Mouse (Mus musculus): ENCODE measurements at regions not wholly inside any gene's neighbourhood (a gene's known extent, or its start where the extent isn't known, plus 50 kb on each side); places are given as distances from the start of the nearest gene placed in this dataset.

DNA sequence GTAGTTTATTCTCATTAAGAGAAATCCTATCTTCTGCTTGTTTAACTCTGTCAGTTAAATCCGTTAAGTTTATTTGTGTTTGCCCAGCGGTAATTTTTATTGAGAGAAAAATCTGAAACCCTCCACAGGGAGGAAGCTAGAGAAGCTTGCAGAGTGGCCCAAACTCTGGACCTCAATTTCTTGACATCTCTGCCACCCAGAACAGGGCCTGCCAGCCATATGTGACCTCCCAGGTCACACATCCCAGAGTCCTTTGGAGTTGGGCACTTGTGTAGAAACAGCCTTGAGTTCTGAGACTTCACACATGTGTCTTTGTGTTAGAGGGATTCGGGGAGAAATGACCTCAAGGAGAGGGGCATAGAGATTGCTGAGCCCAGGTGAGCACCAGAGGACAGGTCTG is 109.0 kb upstream of the Zfp618 start:
- Histone ChIP-seq H3K27me3 (ENCODE audit: control insufficient read depth, insufficient read depth, low read length) (no peaks in the 10 kb centered on the region), H3K4me3 (ENCODE audit: control insufficient read depth, low read depth, low read length) (no peak overlapping the region), H3K4me1 (ENCODE audit: control insufficient read depth, insufficient read depth, low read length) (no peaks in the 10 kb centered on the region), H3K36me3 (ENCODE audit: control insufficient read depth, insufficient read depth, low read length) (no peaks in the 10 kb centered on the region), H3K27ac (ENCODE audit: control insufficient read depth, insufficient read depth, low read depth, low read length) (no peak overlapping the region)
- TF ChIP-seq CTCF (IDR thresholded peaks at IDR 0.05; ENCODE audit: control insufficient read depth, insufficient read depth, insufficient replicate concordance, low read depth, low read length) (no peak), POLR2A (IDR thresholded peaks at IDR 0.05; ENCODE audit: control insufficient read depth, low read depth, low read length) (no peak)

DNA sequence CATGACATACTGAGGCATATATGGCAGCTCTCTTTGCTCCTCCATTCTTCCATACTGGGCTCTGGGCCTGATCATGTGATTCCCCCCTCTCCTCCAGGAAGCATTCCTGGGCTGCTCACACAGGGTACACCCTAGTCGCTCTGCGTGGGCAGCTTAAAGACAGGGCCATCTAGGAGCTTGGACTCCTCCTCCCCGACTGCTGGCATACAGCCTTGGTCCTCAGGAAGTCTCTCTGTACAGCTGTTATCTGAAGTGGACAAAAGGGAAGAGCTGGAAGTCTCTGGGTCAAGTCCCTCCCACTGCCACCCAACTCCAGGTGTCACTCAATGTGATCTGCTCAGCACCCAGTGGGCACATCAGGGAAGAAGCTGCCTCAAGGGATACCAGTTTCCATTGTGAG is 102.6 kb upstream of the Zfp618 start:
- Histone ChIP-seq H3K27ac (ENCODE audit: control insufficient read depth, insufficient read depth, low read depth, low read length) (no peak overlapping the region), H3K4me1 (ENCODE audit: control insufficient read depth, insufficient read depth, low read length) (no peaks in the 10 kb centered on the region), H3K36me3 (ENCODE audit: control insufficient read depth, insufficient read depth, low read length) (no peaks in the 10 kb centered on the region), H3K4me3 (ENCODE audit: control insufficient read depth, low read depth, low read length) (no peak overlapping the region), H3K27me3 (ENCODE audit: control insufficient read depth, insufficient read depth, low read length) (no peaks in the 10 kb centered on the region)
- no peak for TF ChIP-seq POLR2A (IDR thresholded peaks at IDR 0.05; ENCODE audit: control insufficient read depth, low read depth, low read length)
- TF ChIP-seq CTCF (IDR thresholded peaks at IDR 0.05; ENCODE audit: control insufficient read depth, insufficient read depth, insufficient replicate concordance, low read depth, low read length), result no peak

DNA sequence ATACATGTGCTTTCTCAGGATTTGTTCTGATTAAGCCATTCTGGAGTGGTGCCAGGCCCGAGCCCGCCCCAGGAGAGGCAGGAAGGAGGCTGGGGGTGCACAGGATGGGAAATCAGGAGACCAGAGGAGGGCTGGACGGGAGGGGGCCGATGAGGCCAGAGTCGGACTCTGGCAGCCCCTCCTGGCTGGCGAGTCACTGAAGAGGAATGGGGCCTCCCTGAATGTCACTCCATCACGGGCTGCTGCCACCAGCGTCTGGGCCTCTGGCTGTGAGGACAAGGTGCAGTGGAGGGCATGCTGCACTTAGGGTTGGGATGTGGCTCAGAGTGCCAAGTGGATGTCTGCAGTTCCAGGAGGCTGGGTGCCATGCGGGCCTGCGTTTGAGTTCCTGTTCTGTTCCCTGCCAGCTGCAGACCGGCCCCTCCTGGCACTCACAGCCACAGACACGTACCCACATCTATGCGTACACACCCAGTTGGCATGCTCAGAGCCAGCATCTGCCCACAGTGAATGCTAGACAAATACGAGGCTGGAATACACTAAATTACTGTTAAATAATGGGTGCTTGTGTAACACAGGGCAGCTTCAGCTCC is 94.9 kb upstream of the Zfp618 start:
- no peaks in the 10 kb centered on the region for H3K36me3 ChIP-seq (ENCODE audit: control insufficient read depth, insufficient read depth, low read length)
- no peaks in the 10 kb centered on the region for H3K27me3 ChIP-seq (ENCODE audit: control insufficient read depth, insufficient read depth, low read length)
- H3K4me1 ChIP-seq (ENCODE audit: control insufficient read depth, insufficient read depth, low read length), result no peaks in the 10 kb centered on the region
- H3K4me3 ChIP-seq (ENCODE audit: control insufficient read depth, low read depth, low read length), result no peak overlapping the region
- TF ChIP-seq CTCF (IDR thresholded peaks at IDR 0.05; ENCODE audit: control insufficient read depth, insufficient read depth, insufficient replicate concordance, low read depth, low read length) (no peak), POLR2A (IDR thresholded peaks at IDR 0.05; ENCODE audit: control insufficient read depth, low read depth, low read length) (no peak)
- no peak overlapping the region for H3K27ac ChIP-seq (ENCODE audit: control insufficient read depth, insufficient read depth, low read depth, low read length)

- no peaks in the 10 kb centered on the region for H3K27me3 ChIP-seq (ENCODE audit: control insufficient read depth, insufficient read depth, low read length)
- no peak overlapping the region for H3K27ac ChIP-seq (ENCODE audit: control insufficient read depth, insufficient read depth, low read depth, low read length)
- no peaks in the 10 kb centered on the region for H3K4me1 ChIP-seq (ENCODE audit: control insufficient read depth, insufficient read depth, low read length)
- H3K36me3 ChIP-seq (ENCODE audit: control insufficient read depth, insufficient read depth, low read length), result no peaks in the 10 kb centered on the region
- no peak for TF ChIP-seq POLR2A (IDR thresholded peaks at IDR 0.05; ENCODE audit: control insufficient read depth, low read depth, low read length)
- TF ChIP-seq CTCF (IDR thresholded peaks at IDR 0.05; ENCODE audit: control insufficient read depth, insufficient read depth, insufficient replicate concordance, low read depth, low read length), result no peak
- H3K4me3 ChIP-seq (ENCODE audit: control insufficient read depth, low read depth, low read length), result no peak overlapping the region
These were observed 92.8 kb upstream of the Zfp618 start for GRCm38 (mm10) chr4:62872562-62872961.

DNA sequence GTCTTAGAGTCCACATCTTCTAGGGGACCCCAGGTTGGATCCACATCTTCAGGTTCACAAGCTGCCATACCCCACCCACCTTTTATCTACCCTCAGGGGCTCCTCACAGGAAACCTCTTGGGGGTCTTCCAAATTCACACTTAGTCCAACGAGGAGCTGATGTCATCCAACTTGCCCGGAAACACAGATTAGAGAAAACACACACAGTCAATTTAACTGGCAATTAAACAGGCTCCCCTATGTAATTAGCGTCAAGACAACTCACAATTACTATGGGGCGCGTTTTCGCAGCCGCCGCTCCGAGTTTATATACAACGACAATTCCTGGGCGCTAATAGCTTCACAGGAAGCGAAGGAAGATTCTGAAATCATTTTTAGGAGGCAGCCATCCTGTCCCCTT is 91.4 kb upstream of the Zfp618 start:
- H3K27me3 ChIP-seq (ENCODE audit: control insufficient read depth, insufficient read depth, low read length), result no peaks in the 10 kb centered on the region
- H3K4me3 ChIP-seq (ENCODE audit: control insufficient read depth, low read depth, low read length), result no peak overlapping the region
- H3K27ac ChIP-seq (ENCODE audit: control insufficient read depth, insufficient read depth, low read depth, low read length), result no peak overlapping the region
- H3K36me3 ChIP-seq (ENCODE audit: control insufficient read depth, insufficient read depth, low read length), result no peaks in the 10 kb centered on the region
- H3K4me1 ChIP-seq (ENCODE audit: control insufficient read depth, insufficient read depth, low read length), result no peaks in the 10 kb centered on the region
- TF ChIP-seq CTCF (IDR thresholded peaks at IDR 0.05; ENCODE audit: control insufficient read depth, insufficient read depth, insufficient replicate concordance, low read depth, low read length) (no peak), POLR2A (IDR thresholded peaks at IDR 0.05; ENCODE audit: control insufficient read depth, low read depth, low read length) (no peak)

DNA sequence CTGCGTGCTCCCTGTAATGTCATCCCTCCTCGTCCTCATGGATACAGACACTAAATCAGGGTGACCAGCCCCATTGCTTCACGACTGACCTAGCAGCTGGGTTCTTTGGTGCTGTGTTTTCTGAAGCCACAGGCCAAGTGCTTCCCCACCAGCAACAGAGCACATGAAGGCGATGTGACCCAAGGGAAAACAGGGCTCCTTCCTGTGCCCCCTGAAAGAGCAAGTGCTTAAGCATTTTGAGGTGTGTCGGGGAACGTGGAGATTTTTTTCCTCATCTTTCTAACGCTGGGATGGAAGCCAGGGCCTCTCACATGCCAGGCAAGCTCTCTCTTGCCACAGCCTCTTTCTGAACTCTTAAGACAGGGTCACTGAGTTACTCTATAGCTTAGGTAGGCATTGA is 87.3 kb upstream of the Zfp618 start:
- no peaks in the 10 kb centered on the region for H3K4me1 ChIP-seq (ENCODE audit: control insufficient read depth, insufficient read depth, low read length)
- H3K36me3 ChIP-seq (ENCODE audit: control insufficient read depth, insufficient read depth, low read length), result no peaks in the 10 kb centered on the region
- TF ChIP-seq CTCF (IDR thresholded peaks at IDR 0.05; ENCODE audit: control insufficient read depth, insufficient read depth, insufficient replicate concordance, low read depth, low read length) (no peak), POLR2A (IDR thresholded peaks at IDR 0.05; ENCODE audit: control insufficient read depth, low read depth, low read length) (no peak)
- no peaks in the 10 kb centered on the region for H3K27me3 ChIP-seq (ENCODE audit: control insufficient read depth, insufficient read depth, low read length)
- no peak overlapping the region for H3K27ac ChIP-seq (ENCODE audit: control insufficient read depth, insufficient read depth, low read depth, low read length)
- H3K4me3 ChIP-seq (ENCODE audit: control insufficient read depth, low read depth, low read length), result no peak overlapping the region

GRCm38 (mm10) chr4:62878927-62879326 is 86.4 kb upstream of the Zfp618 start:
- Histone ChIP-seq H3K27ac (ENCODE audit: control insufficient read depth, insufficient read depth, low read depth, low read length) (no peak overlapping the region), H3K36me3 (ENCODE audit: control insufficient read depth, insufficient read depth, low read length) (no peaks in the 10 kb centered on the region), H3K4me3 (ENCODE audit: control insufficient read depth, low read depth, low read length) (no peak overlapping the region), H3K27me3 (ENCODE audit: control insufficient read depth, insufficient read depth, low read length) (no peaks in the 10 kb centered on the region), H3K4me1 (ENCODE audit: control insufficient read depth, insufficient read depth, low read length) (no peaks in the 10 kb centered on the region)
- TF ChIP-seq CTCF (IDR thresholded peaks at IDR 0.05; ENCODE audit: control insufficient read depth, insufficient read depth, insufficient replicate concordance, low read depth, low read length), result no peak
- no peak for TF ChIP-seq POLR2A (IDR thresholded peaks at IDR 0.05; ENCODE audit: control insufficient read depth, low read depth, low read length)

GRCm38 (mm10) chr4:62881824-62882223 is 83.5 kb upstream of the Zfp618 start:
- Histone ChIP-seq H3K27me3 (ENCODE audit: control insufficient read depth, insufficient read depth, low read length) (no peaks in the 10 kb centered on the region), H3K4me3 (ENCODE audit: control insufficient read depth, low read depth, low read length) (no peak overlapping the region), H3K36me3 (ENCODE audit: control insufficient read depth, insufficient read depth, low read length) (no peaks in the 10 kb centered on the region), H3K27ac (ENCODE audit: control insufficient read depth, insufficient read depth, low read depth, low read length) (no peak overlapping the region), H3K4me1 (ENCODE audit: control insufficient read depth, insufficient read depth, low read length) (no peaks in the 10 kb centered on the region)
- no peak for TF ChIP-seq POLR2A (IDR thresholded peaks at IDR 0.05; ENCODE audit: control insufficient read depth, low read depth, low read length)
- TF ChIP-seq CTCF (IDR thresholded peaks at IDR 0.05; ENCODE audit: control insufficient read depth, insufficient read depth, insufficient replicate concordance, low read depth, low read length), result peak; percentile 76; the same call in 1 of the 2 replicates

Measured in testis, adult 2 months (tissue).